Mouse (Mus musculus): Measurements from ENCODE around the gene Foxp1. TPM values are rescaled to one million over a fixed set of nuclear protein-coding genes. Genes with fewer than 3 reads are reported as not detected.

The Foxp1 gene
- total and polyA plus RNA-seq, 3 experiments, result 16.1 to 42.0 TPM; not detected in 1

- no peaks in the 10 kb centered on the region; a peak in 1 of 4 replicates for H3K4me1 ChIP-seq (ENCODE audit: control insufficient read depth in 1 of 2, insufficient read depth in 2 of 2, low read length in 2 of 2)
- no peaks in the 10 kb centered on the region for H3K9me3 ChIP-seq (replicated peaks; ENCODE audit: insufficient read depth, low read length)
- H3K79me2 ChIP-seq (ENCODE audit: control insufficient read depth, insufficient read depth, low read length, poor library complexity), result peaks cover 12% of the 10 kb centered on the region; the same call in 1 of the 2 replicates
- peak overlapping the region; percentile 22; the same call in 1 of the 2 replicates for H3K9ac ChIP-seq (ENCODE audit: control insufficient read depth, low read depth, low read length, poor library complexity, severe bottlenecking)
- H3K36me3 ChIP-seq (ENCODE audit: control insufficient read depth in 1 of 2, insufficient read depth in 2 of 2, low read length in 2 of 2), result no peaks in the 10 kb centered on the region
- no peak for DNase-seq (ENCODE audit: low read depth, low spot score)
- H3K27ac ChIP-seq (ENCODE audit: control insufficient read depth, low read depth, low read length), result no peak overlapping the region
- H3K27me3 ChIP-seq (ENCODE audit: control insufficient read depth in 1 of 2, insufficient read depth in 2 of 2, low read length in 2 of 2), result no peaks in the 10 kb centered on the region
- H3K4me3 ChIP-seq (ENCODE audit: control insufficient read depth in 1 of 2, insufficient read depth in 1 of 2, low read depth in 2 of 2, low read length in 2 of 2), result no peak overlapping the region
- 0 out of 4 replicates have a peak, but pooled peaks of 1 of the 2 experiments have one; percentile 18 for TF ChIP-seq POLR2A (IDR thresholded peaks at IDR 0.05; ENCODE audit: control insufficient read depth in 1 of 2, insufficient read depth in 1 of 2, low read depth in 1 of 2, low read length in 2 of 2, poor library complexity in 1 of 2)
- no peak for TF ChIP-seq ZNF384 (IDR thresholded peaks at IDR 0.05; ENCODE audit: low read depth, low read length)
These were observed 1.9 kb downstream of the Foxp1 start for GRCm38 (mm10) chr6:99520676-99521037.

- Histone ChIP-seq H3K9me3 (replicated peaks; ENCODE audit: insufficient read depth, low read length) (no peaks in the 10 kb centered on the region), H3K79me2 (ENCODE audit: control insufficient read depth, insufficient read depth, low read length, poor library complexity) (peaks cover 12% of the 10 kb centered on the region; the same call in 1 of the 2 replicates), H3K4me1 (ENCODE audit: control insufficient read depth in 1 of 2, insufficient read depth in 2 of 2, low read length in 2 of 2) (no peaks in the 10 kb centered on the region; a peak in 1 of 4 replicates), H3K36me3 (ENCODE audit: control insufficient read depth in 1 of 2, insufficient read depth in 2 of 2, low read length in 2 of 2) (no peaks in the 10 kb centered on the region), H3K27me3 (ENCODE audit: control insufficient read depth in 1 of 2, insufficient read depth in 2 of 2, low read length in 2 of 2) (no peaks in the 10 kb centered on the region), H3K9ac (ENCODE audit: control insufficient read depth, low read depth, low read length, poor library complexity, severe bottlenecking) (no peak overlapping the region), H3K27ac (ENCODE audit: control insufficient read depth, low read depth, low read length) (no peak overlapping the region), H3K4me3 (ENCODE audit: control insufficient read depth in 1 of 2, insufficient read depth in 1 of 2, low read depth in 2 of 2, low read length in 2 of 2) (no peak overlapping the region)
- TF ChIP-seq GABPA (IDR thresholded peaks at IDR 0.05; ENCODE audit: low read depth, low read length) (no peak), POLR2A (IDR thresholded peaks at IDR 0.05; ENCODE audit: control insufficient read depth in 1 of 2, insufficient read depth in 1 of 2, low read depth in 1 of 2, low read length in 2 of 2, poor library complexity in 1 of 2) (no peak), POLR2AphosphoS5 (IDR thresholded peaks at IDR 0.05; ENCODE audit: borderline replicate concordance, low read depth, low read length) (no peak), E2F4 (IDR thresholded peaks at IDR 0.05; ENCODE audit: borderline replicate concordance, low read depth, low read length) (no peak), USF2 (IDR thresholded peaks at IDR 0.05; ENCODE audit: borderline replicate concordance in 1 of 2, insufficient read depth in 1 of 2, low read depth in 1 of 2, low read length in 2 of 2) (no peak), NELFE (IDR thresholded peaks at IDR 0.05; ENCODE audit: low read depth, low read length) (no peak), TBP (IDR thresholded peaks at IDR 0.05; ENCODE audit: low read depth, low read length) (no peak), MYC (IDR thresholded peaks at IDR 0.05; ENCODE audit: low read depth, low read length) (no peak), TAL1 (IDR thresholded peaks at IDR 0.05; ENCODE audit: low read length) (no peak), RAD21 (IDR thresholded peaks at IDR 0.05; ENCODE audit: low read depth, low read length) (no peak), MYB (IDR thresholded peaks at IDR 0.05; ENCODE audit: low read depth, low read length) (no peak), MXI1 (IDR thresholded peaks at IDR 0.05; ENCODE audit: low read depth, low read length) (no peak)
- DNase-seq (ENCODE audit: low read depth, low spot score), result no peak
These were observed 2.5 kb downstream of the Foxp1 start for GRCm38 (mm10) chr6:99519806-99520675.

Data from MEL (cell line).